Mouse (Mus musculus) embryonic fibroblast, embryonic 13.5 days (primary cell): Measurements from ENCODE around the gene Olfr224. TPM values are rescaled to one million over a fixed set of nuclear protein-coding genes. Genes with fewer than 3 reads are reported as not detected.

Experiments
- H3K27ac ChIP-seq: 2 replicates; pipeline ENCODE4 v1.5.1; 2012; ENCODE audit warnings: low read length, control low read depth, inconsistent platforms; ENCODE audit not compliant: insufficient read depth
- H3K4me1 ChIP-seq: 2 replicates; pipeline ENCODE4 v1.6.1; 2011; ENCODE audit warnings: low read length; ENCODE audit not compliant: control insufficient read depth, insufficient read depth
- H3K4me3 ChIP-seq: 2 replicates; pipeline ENCODE4 v1.5.1; 2011; ENCODE audit warnings: mild to moderate bottlenecking, control low read depth, low read length; ENCODE audit not compliant: insufficient read depth
- CTCF ChIP-seq: IDR thresholded peaks from 2 replicates; pipeline ENCODE4 v1.5.1; 2011; ENCODE audit warnings: mild to moderate bottlenecking, control low read depth, low read length, moderate library complexity, borderline replicate concordance; ENCODE audit not compliant: insufficient read depth
- POLR2A ChIP-seq: IDR thresholded peaks from 2 replicates; pipeline ENCODE4 v1.6.1; 2011; ENCODE audit warnings: low read depth, mild to moderate bottlenecking, control low read depth, low read length, moderate library complexity
- polyA plus RNA-seq: library from polyadenylated mRNA; stranded (reverse); fragments of >200 nt; gene quantifications from 2 replicates; pipeline ENCODE4 v1.2.4, GENCODE M21; 2011; ENCODE audit warnings: low read depth; ENCODE audit not compliant: missing spikeins, insufficient read length

Olfr224 gene
- polyA plus RNA-seq = not detected in 2 replicates

- Histone ChIP-seq H3K4me3 (no peak within 1 kb of the TSS), H3K4me1 (no peaks in the 10 kb centered on the region), H3K27ac (no peak within 1 kb of the TSS)
- TF ChIP-seq POLR2A (no peak), CTCF (no peak)
Observed at GRCm38 (mm10) chr11:58570405-58570804, at the start of gene Olfr224. Olfr224 (minus strand) TSS chr11:58570553.

DNA sequence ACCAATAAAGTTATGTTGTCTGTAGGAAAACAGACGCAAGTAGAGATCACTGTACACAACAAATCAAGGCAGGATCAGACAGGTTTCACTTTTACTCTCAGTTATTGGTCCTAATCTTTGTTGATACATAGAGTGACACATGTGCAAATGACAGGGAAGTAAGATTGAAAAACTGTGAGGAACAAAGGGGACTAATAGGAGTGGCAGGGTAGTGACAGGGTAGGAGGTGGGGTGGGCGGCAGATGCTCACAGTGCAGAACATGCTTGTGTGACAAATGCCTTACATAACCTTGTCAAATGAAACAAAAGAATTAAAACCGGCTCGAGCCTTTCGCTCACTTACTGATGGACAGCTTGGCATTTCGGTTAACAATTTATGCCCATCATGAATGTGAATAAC lies 48.4 kb upstream of the Olfr224 start:
- no peaks in the 10 kb centered on the region for H3K4me1 ChIP-seq
- TF ChIP-seq POLR2A (no peak), CTCF (no peak)
- H3K4me3 ChIP-seq = no peak overlapping the region
- no peak overlapping the region for H3K27ac ChIP-seq

DNA sequence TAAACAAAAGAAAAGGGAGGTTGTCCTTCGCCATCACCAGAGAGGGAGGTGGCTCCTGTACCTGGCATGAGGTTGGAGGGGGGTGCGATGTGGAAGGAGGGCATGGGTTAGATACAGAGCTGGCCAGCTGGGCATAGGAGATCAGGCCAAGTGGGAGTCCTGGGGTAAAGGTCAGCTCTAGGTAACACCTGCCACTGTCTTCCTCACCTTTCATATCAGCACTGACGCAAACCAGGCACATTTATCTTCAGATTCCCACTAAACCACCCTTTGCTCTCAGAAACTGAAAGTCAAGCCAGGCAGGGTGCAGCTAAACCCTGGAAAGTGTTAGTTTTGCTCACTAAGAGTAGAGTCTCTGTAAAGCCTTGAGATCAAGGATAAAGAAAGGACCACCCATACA lies 48.0 kb upstream of the Olfr224 start:
- Histone ChIP-seq H3K4me3 (no peak overlapping the region), H3K27ac (no peak overlapping the region), H3K4me1 (no peaks in the 10 kb centered on the region)
- no peak for TF ChIP-seq POLR2A
- no peak for TF ChIP-seq CTCF

GRCm38 (mm10) chr11:58615975-58616374 lies 45.6 kb upstream of the Olfr224 start, which contains the start of gene 2210407C18Rik:
2210407C18Rik (minus strand) TSS chr11:58616075.
- H3K4me1 ChIP-seq = no peaks in the 10 kb centered on the region
- no peak within 1 kb of the TSS for H3K4me3 ChIP-seq
- H3K27ac ChIP-seq = no peak within 1 kb of the TSS
- TF ChIP-seq POLR2A (no peak), CTCF (no peak)

DNA sequence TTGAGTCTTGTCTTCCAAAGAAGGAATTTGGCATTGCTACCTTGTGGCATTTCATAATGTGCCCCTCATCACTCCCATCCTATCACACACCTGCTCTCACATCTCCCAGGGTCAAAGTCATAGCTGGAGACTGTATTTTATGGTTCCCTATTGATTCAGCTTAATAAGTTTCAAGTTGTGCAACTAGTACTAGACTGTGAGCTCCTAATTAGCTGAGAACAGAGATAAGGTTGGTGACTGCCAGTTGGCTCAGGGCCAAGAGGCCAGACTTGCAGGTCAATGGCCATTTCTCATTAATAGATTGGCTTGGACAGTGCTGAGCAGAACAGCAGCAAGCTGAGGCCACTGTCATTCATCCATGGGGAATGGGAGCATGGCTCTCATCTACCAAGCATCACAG lies 44.2 kb upstream of the Olfr224 start:
- no peak overlapping the region for H3K4me3 ChIP-seq

GRCm38 (mm10) chr11:58613359-58613758 lies 43.0 kb upstream of the Olfr224 start:
- H3K27ac ChIP-seq = no peak overlapping the region
- no peaks in the 10 kb centered on the region for H3K4me1 ChIP-seq

More for the DNA sequence above, 44.2 kb upstream of the Olfr224 start:
- no peaks in the 10 kb centered on the region for H3K4me1 ChIP-seq
- no peak overlapping the region for H3K27ac ChIP-seq
- TF ChIP-seq CTCF (no peak), POLR2A (no peak)

GRCm38 (mm10) chr11:58607030-58607429 lies 36.7 kb upstream of the Olfr224 start:
- Histone ChIP-seq H3K4me1 (no peaks in the 10 kb centered on the region), H3K4me3 (no peak overlapping the region), H3K27ac (no peak overlapping the region)
- TF ChIP-seq POLR2A = no peak
- no peak for TF ChIP-seq CTCF

More at GRCm38 (mm10) chr11:58613359-58613758, 43.0 kb upstream of the Olfr224 start:
- TF ChIP-seq POLR2A (no peak), CTCF (no peak)
- H3K4me3 ChIP-seq = no peak overlapping the region

GRCm38 (mm10) chr11:58606177-58606919 lies 36.0 kb upstream of the Olfr224 start:
- no peak overlapping the region for H3K4me3 ChIP-seq
- H3K4me1 ChIP-seq = no peaks in the 10 kb centered on the region
- TF ChIP-seq CTCF (no peak), POLR2A (no peak)
- H3K27ac ChIP-seq = no peak overlapping the region

- Histone ChIP-seq H3K4me1 (no peaks in the 10 kb centered on the region), H3K27ac (no peak overlapping the region), H3K4me3 (no peak overlapping the region)
- TF ChIP-seq CTCF = no peak
- TF ChIP-seq POLR2A = no peak
Observed at GRCm38 (mm10) chr11:58605228-58605627, 34.9 kb upstream of the Olfr224 start.

- H3K4me1 ChIP-seq = no peaks in the 10 kb centered on the region
Observed at GRCm38 (mm10) chr11:58604688-58605087, 34.3 kb upstream of the Olfr224 start.

More at GRCm38 (mm10) chr11:58604688-58605087, 34.3 kb upstream of the Olfr224 start:
- Histone ChIP-seq H3K27ac (no peak overlapping the region), H3K4me3 (no peak overlapping the region)
- TF ChIP-seq POLR2A (no peak), CTCF (no peak)
